Mouse (Mus musculus) gastrocnemius, postnatal 10 days (tissue): ENCODE measurements around the gene Ccdc148. TPM values are rescaled to one million over a fixed set of nuclear protein-coding genes. Genes with fewer than 3 reads are reported as not detected.

Experiments
- DNase-seq: peaks from one replicate; pipeline ENCODE4 v3.0.0; 2021; ENCODE audit warnings: mixed read lengths
- total RNA-seq, 2 experiments: library from RNA; stranded (reverse); gene quantifications; 2 replicates each; pipeline ENCODE4 v1.2.3; 2021

Gene Ccdc148
- total RNA-seq, 2 experiments from 2014 or later = 0.23 to 0.27 TPM

- no peak for DNase-seq
These were observed 253.5 kb downstream of the Ccdc148 start for GRCm38 (mm10) chr2:58906814-58907516.

- DNase-seq = no peak
These were observed 255.4 kb downstream of the Ccdc148 start for GRCm38 (mm10) chr2:58905057-58905456.

GRCm38 (mm10) chr2:58879876-58880275 lies 280.6 kb downstream of the Ccdc148 start:
- no peak for DNase-seq

GRCm38 (mm10) chr2:58859134-58859533 lies 301.3 kb downstream of the Ccdc148 start, which contains the start of gene Gm11099:
Gene Gm11099, plus strand, starts transcription at chr2:58859434.
- no peak for DNase-seq

GRCm38 (mm10) chr2:58844499-58844898 lies 316.0 kb downstream of the Ccdc148 start:
- no peak for DNase-seq

- no peak for DNase-seq
These were observed 318.0 kb downstream of the Ccdc148 start for GRCm38 (mm10) chr2:58842443-58842842.

- no peak for DNase-seq
These were observed 319.5 kb downstream of the Ccdc148 start for GRCm38 (mm10) chr2:58841021-58841420.

- DNase-seq = no peak
These were observed 328.1 kb downstream of the Ccdc148 start for GRCm38 (mm10) chr2:58832253-58832980.

GRCm38 (mm10) chr2:58829981-58830742 lies 330.3 kb downstream of the Ccdc148 start:
- DNase-seq = no peak

- no peak for DNase-seq
These were observed 331.4 kb downstream of the Ccdc148 start for GRCm38 (mm10) chr2:58828910-58829600.

- DNase-seq = no peak
These were observed 347.5 kb downstream of the Ccdc148 start for GRCm38 (mm10) chr2:58812941-58813340.

- no peak for DNase-seq
These were observed 360.9 kb downstream of the Ccdc148 start for GRCm38 (mm10) chr2:58799623-58800022.

GRCm38 (mm10) chr2:58799126-58799525 lies 361.4 kb downstream of the Ccdc148 start:
- no peak for DNase-seq

GRCm38 (mm10) chr2:58797506-58797905 lies 363.0 kb downstream of the Ccdc148 start:
- no peak for DNase-seq

GRCm38 (mm10) chr2:58795432-58795831 lies 365.1 kb downstream of the Ccdc148 start:
- no peak for DNase-seq

GRCm38 (mm10) chr2:58794489-58794888 lies 366.0 kb downstream of the Ccdc148 start:
- no peak for DNase-seq

- no peak for DNase-seq
These were observed 370.1 kb downstream of the Ccdc148 start for GRCm38 (mm10) chr2:58790361-58790760.

GRCm38 (mm10) chr2:58789934-58790333 lies 370.5 kb downstream of the Ccdc148 start:
- DNase-seq = no peak

GRCm38 (mm10) chr2:58787360-58787759 lies 373.1 kb downstream of the Ccdc148 start:
- no peak for DNase-seq

GRCm38 (mm10) chr2:58786681-58787080 lies 373.8 kb downstream of the Ccdc148 start:
- DNase-seq = no peak

- DNase-seq = no peak
These were observed 374.3 kb downstream of the Ccdc148 start for GRCm38 (mm10) chr2:58786177-58786576.

GRCm38 (mm10) chr2:58783526-58783925 lies 377.0 kb downstream of the Ccdc148 start:
- no peak for DNase-seq
